In genomic region chr12:83337776-83338149, GRCm38 (mm10) we compare ENCODE assay signal across 12 mouse cellular contexts.
DNase-seq lines count a peak whose midpoint lies in the region; ATAC-seq and TF ChIP-seq lines count a peak whose summit lies in the region.
"Had no signal": no experiment of that assay in that cellular context is flagged by ENCODE, and none has a peak within 500 bp of the region (broad histone marks: within the 10 kb centered on the region; RNA-seq: fewer than 3 reads in every experiment).

No protein-coding gene starts in this region.

- DNase-seq in MEL (ENCODE audit: low read depth, low spot score), result peak; percentile 49
- DNase-seq in MN1 (ENCODE audit: low spot score), result peak; percentile 90
- DNase-seq in hindbrain, embryonic 10.5 days (ENCODE audit: low spot score), result no peak
- peak; percentile 68 for DNase-seq in midbrain, embryonic 14.5 days
- DNase-seq in heart, postnatal 10 days, result no peak
- DNase-seq in kidney, postnatal 10 days, result no peak
- DNase-seq in adrenal gland, adult 18-20 months (ENCODE audit: low spot score in 2 of 2), result no peak
- DNase-seq: gastrocnemius, postnatal 14 days; thymus, adult 18-20 months had no signal

- TF ChIP-seq POLR2A in MEL (IDR thresholded peaks at IDR 0.05; ENCODE audit: control insufficient read depth in 1 of 2, insufficient read depth in 1 of 2, low read depth in 1 of 2, low read length in 2 of 2, poor library complexity in 1 of 2), result no peak

- no peak for TF ChIP-seq RAD21 in MEL (IDR thresholded peaks at IDR 0.05; ENCODE audit: low read depth, low read length)

- TF ChIP-seq EP300 in MEL (IDR thresholded peaks at IDR 0.05; ENCODE audit: low read depth in 1 of 2, low read length in 2 of 2), result peak in 1 of 2 experiments; percentile 5; a peak in 1 of 4 replicates

- ATAC-seq in midbrain, embryonic 14.5 days (ENCODE audit: low FRiP score, low TSS enrichment), result peak; percentile 48; the same call in 1 of the 2 replicates
- ATAC-seq: intestine, postnatal 0 days had no signal

- no peaks in the 10 kb centered on the region for H3K9me3 ChIP-seq in MEL (replicated peaks; ENCODE audit: insufficient read depth, low read length)
- no peaks in the 10 kb centered on the region for H3K9me3 ChIP-seq in hindbrain, embryonic 10.5 days
- H3K9me3 ChIP-seq in midbrain, embryonic 14.5 days (ENCODE audit: control insufficient read depth, low read length), result no peaks in the 10 kb centered on the region
- H3K9me3 ChIP-seq: heart, embryonic 15.5 days; liver, embryonic 15.5 days had no signal

- peaks cover 0 to 7% of the 10 kb centered on the region in 2 experiments; a peak in 2 of 4 replicates for H3K36me3 ChIP-seq in MEL (ENCODE audit: control insufficient read depth in 1 of 2, insufficient read depth in 2 of 2, low read length in 2 of 2)
- no peaks in the 10 kb centered on the region for H3K36me3 ChIP-seq in hindbrain, embryonic 10.5 days
- H3K36me3 ChIP-seq in midbrain, embryonic 14.5 days (ENCODE audit: control insufficient read depth, insufficient read depth, low read length), result no peaks in the 10 kb centered on the region
- H3K36me3 ChIP-seq: heart, embryonic 15.5 days; liver, embryonic 15.5 days had no signal

- H3K27me3 ChIP-seq in MEL (ENCODE audit: control insufficient read depth in 1 of 2, insufficient read depth in 2 of 2, low read length in 2 of 2), result no peaks in the 10 kb centered on the region
- no peaks in the 10 kb centered on the region for H3K27me3 ChIP-seq in hindbrain, embryonic 10.5 days (ENCODE audit: insufficient read depth, poor library complexity, severe bottlenecking)
- H3K27me3 ChIP-seq in midbrain, embryonic 14.5 days (ENCODE audit: control insufficient read depth, insufficient read depth, low read length), result no peaks in the 10 kb centered on the region
- H3K27me3 ChIP-seq: heart, embryonic 15.5 days; liver, embryonic 15.5 days had no signal

- no peak overlapping the region for H3K27ac ChIP-seq in MEL (ENCODE audit: control insufficient read depth, low read depth, low read length)
- peak overlapping the region; percentile 70; the same call in 1 of the 2 replicates for H3K27ac ChIP-seq in hindbrain, embryonic 10.5 days
- H3K27ac ChIP-seq in midbrain, embryonic 14.5 days (replicated peaks; ENCODE audit: low read depth, low read length), result peak overlapping the region; percentile 81
- H3K27ac ChIP-seq: heart, embryonic 15.5 days; liver, embryonic 15.5 days had no signal

- peaks cover 7 to 10% of the 10 kb centered on the region in 2 experiments; a peak in 3 of 4 replicates for H3K4me1 ChIP-seq in MEL (ENCODE audit: control insufficient read depth in 1 of 2, insufficient read depth in 2 of 2, low read length in 2 of 2)
- peaks cover 28% of the 10 kb centered on the region for H3K4me1 ChIP-seq in hindbrain, embryonic 10.5 days (replicated peaks)
- peaks cover 39% of the 10 kb centered on the region for H3K4me1 ChIP-seq in midbrain, embryonic 14.5 days (ENCODE audit: control insufficient read depth, insufficient read depth, low read length)
- H3K4me1 ChIP-seq: liver, embryonic 15.5 days had no signal

- 45% methylated on average over 7 of the region's 7 CpGs for WGBS in hindbrain, embryonic 10.5 days
- WGBS in midbrain, embryonic 14.5 days, result 15% methylated on average over 7 of the region's 7 CpGs

- intact Hi-C loops in heart, postnatal 10 days (cut with DNase I), result no loop called here

- H3K9ac ChIP-seq in MEL (ENCODE audit: control insufficient read depth, low read depth, low read length, poor library complexity, severe bottlenecking), result no peak overlapping the region
- no peak overlapping the region for H3K9ac ChIP-seq in midbrain, embryonic 14.5 days (replicated peaks; ENCODE audit: low read length)
- H3K9ac ChIP-seq: heart, embryonic 15.5 days; liver, embryonic 15.5 days had no signal

- H3K4me2 ChIP-seq in midbrain, embryonic 14.5 days (ENCODE audit: low read length), result peak overlapping the region; percentile 28; the same call in 1 of the 2 replicates
- H3K4me2 ChIP-seq: heart, embryonic 15.5 days; liver, embryonic 15.5 days had no signal

- TF ChIP-seq CTCF in MEL (IDR thresholded peaks at IDR 0.05 in 2 of 3, conservative IDR thresholded peaks at IDR 0.05 in 1 of 3; ENCODE audit: control insufficient read depth in 1 of 3, insufficient read depth in 1 of 3, low read depth in 2 of 3, low read length in 3 of 3, poor library complexity in 1 of 3, severe bottlenecking in 1 of 3), result no peak

- H3K79me2 ChIP-seq in MEL (ENCODE audit: control insufficient read depth, insufficient read depth, low read length, poor library complexity), result no peaks in the 10 kb centered on the region

- no peak overlapping the region for H3K4me3 ChIP-seq in MEL (ENCODE audit: control insufficient read depth in 1 of 2, insufficient read depth in 1 of 2, low read depth in 2 of 2, low read length in 2 of 2)
- no peak overlapping the region for H3K4me3 ChIP-seq in hindbrain, embryonic 10.5 days
- H3K4me3 ChIP-seq in midbrain, embryonic 14.5 days (replicated peaks; ENCODE audit: low read depth, low read length), result no peak overlapping the region
- H3K4me3 ChIP-seq: heart, embryonic 15.5 days; liver, embryonic 15.5 days had no signal

TF ChIP-seq in MEL, 35 proteins besides CTCF, POLR2A, EP300 and RAD21:
- TF ChIP-seq ZNF384 (IDR thresholded peaks at IDR 0.05; ENCODE audit: low read depth, low read length) (peak; percentile 65; the same call in 1 of the 2 replicates), GATA1 (IDR thresholded peaks at IDR 0.05; ENCODE audit: low read depth, low read length) (peak; percentile 42), MYC (IDR thresholded peaks at IDR 0.05; ENCODE audit: low read depth, low read length) (no peak)

Comparison
In these comparisons a context has a peak if more than half of its experiments do, and no peak if none do; other contexts are left out.
1. DNase-seq: peak in MEL (single experiment), MN1 (single experiment) and midbrain, embryonic 14.5 days (single experiment); none in hindbrain, embryonic 10.5 days (single experiment), heart, postnatal 10 days (0 of 2), kidney, postnatal 10 days (single experiment) and adrenal gland, adult 18-20 months (0 of 2).